Mouse (Mus musculus) hindbrain, embryonic 10.5 days (tissue): ENCODE data around the gene Crb3. TPM values are rescaled to one million over a fixed set of nuclear protein-coding genes. Genes with fewer than 3 reads are reported as not detected.

Experiments
- DNase-seq: peaks from one replicate; pipeline ENCODE4 v3.0.0-alpha.2; 2017; ENCODE audit warnings: low spot score
- H3K27ac ChIP-seq: fragments of 300-500 bp; sonication (generic); 2 replicates; pipeline ENCODE4 v1.5.1; 2016; ENCODE audit warnings: mild to moderate bottlenecking, moderate library complexity
- H3K27me3 ChIP-seq: fragments of 300-500 bp; sonication (generic); 2 replicates; pipeline ENCODE4 v1.6.1; 2016; ENCODE audit warnings: mild to moderate bottlenecking; ENCODE audit not compliant: poor library complexity, insufficient read depth, severe bottlenecking
- H3K36me3 ChIP-seq: fragments of 300-500 bp; sonication (generic); 2 replicates; pipeline ENCODE4 v1.6.1; 2016; ENCODE audit warnings: mild to moderate bottlenecking, moderate library complexity
- H3K4me1 ChIP-seq: fragments of 300-500 bp; sonication (generic); replicated peaks from 2 replicates; pipeline ENCODE4 v1.6.1; 2016; ENCODE audit warnings: mild to moderate bottlenecking
- H3K4me3 ChIP-seq: fragments of 300-500 bp; sonication (generic); 2 replicates; pipeline ENCODE4 v1.5.1; 2016; ENCODE audit warnings: mild to moderate bottlenecking, moderate library complexity
- H3K9me3 ChIP-seq: fragments of 300-500 bp; sonication (generic); 2 replicates; pipeline ENCODE4 v1.6.1; 2016; ENCODE audit warnings: mild to moderate bottlenecking, moderate library complexity
- WGBS: fragments of 180-500 bp; shearing (Covaris S2); methylation state at CpG from one replicate; pipeline ENCODE4 v1.1.7; 2016; 5-methylcytosine and 5-hydroxymethylcytosine counted together
- polyA plus RNA-seq: library from polyadenylated mRNA; unstranded; fragments of >200 nt; fragmentation: Nextera tagmentation; extraction: Ambion mirVana; gene quantifications from 2 replicates; pipeline ENCODE4 v1.2.1, GENCODE M21; 2016

Gene Crb3
- polyA plus RNA-seq, 1 experiment from 2014 or later = 5.1 TPM

DNA sequence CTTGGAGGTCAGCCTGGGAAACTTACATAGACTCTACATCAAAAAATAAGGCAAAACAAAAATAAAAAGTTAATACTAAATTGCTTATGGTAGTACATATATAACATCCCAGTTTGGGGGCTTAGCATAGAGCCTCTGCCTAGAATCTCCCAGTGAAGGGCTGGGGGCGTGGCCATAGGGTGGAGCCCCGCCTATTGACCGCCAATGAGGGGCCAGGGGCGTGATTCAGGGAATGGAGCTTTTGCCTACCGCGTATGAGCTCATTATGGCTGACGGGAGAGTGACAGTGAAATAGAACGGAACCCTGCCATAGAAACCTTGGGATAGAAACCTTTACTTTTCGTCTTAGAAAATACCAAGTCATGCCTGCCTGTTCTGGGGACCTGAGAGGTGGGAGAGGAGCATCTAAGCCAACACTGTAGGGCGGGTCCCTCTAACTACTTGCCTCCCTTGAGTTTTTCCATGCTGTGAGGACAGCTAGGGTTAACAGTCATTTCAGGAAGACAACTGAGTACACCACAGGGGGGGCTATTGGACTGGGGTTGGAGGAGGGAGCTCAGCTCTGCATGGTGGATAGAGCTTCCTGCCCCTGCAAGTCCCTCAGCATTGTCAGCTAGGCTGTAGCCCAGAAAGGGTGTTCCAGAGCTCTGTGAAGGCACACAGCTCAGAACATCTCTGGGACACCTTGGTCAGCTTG is 40.9 kb downstream of the Crb3 start:
- 9% methylated on average over 10 of the region's 10 CpGs for WGBS
- no peak overlapping the region for H3K4me3 ChIP-seq
- H3K4me1 ChIP-seq = peaks cover 29% of the 10 kb centered on the region
- no peaks in the 10 kb centered on the region for H3K36me3 ChIP-seq
- peak; percentile 17 for DNase-seq
- peaks cover 5% of the 10 kb centered on the region; the same call in 1 of the 2 replicates for H3K27me3 ChIP-seq
- H3K27ac ChIP-seq = no peak overlapping the region
- H3K9me3 ChIP-seq = no peaks in the 10 kb centered on the region

DNA sequence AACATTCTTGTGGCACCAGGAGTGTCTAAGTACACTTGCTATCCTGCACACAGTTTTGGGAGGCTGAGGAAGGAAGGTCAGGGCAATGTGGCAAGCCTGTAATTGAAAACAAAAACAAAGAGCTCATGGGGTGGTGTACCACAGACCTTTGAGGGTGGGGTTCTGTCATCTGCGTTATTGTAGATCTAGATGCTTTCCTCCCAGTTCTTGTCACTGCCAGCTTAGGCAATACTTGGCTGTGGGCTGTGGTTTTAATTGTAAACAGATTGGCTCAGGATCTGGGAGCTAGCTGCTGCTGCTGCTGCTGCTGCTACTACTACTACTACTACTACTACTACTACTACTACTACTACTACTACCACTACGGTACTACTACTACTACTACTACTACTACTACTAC is 43.4 kb downstream of the Crb3 start:
- no peaks in the 10 kb centered on the region for H3K9me3 ChIP-seq
- H3K4me1 ChIP-seq = peaks cover 41% of the 10 kb centered on the region
- 83% methylated on average over 2 of the region's 2 CpGs for WGBS
- H3K27ac ChIP-seq = no peak overlapping the region
- no peaks in the 10 kb centered on the region for H3K27me3 ChIP-seq
- no peak for DNase-seq
- no peak overlapping the region for H3K4me3 ChIP-seq
- peaks cover 2% of the 10 kb centered on the region; the same call in 1 of the 2 replicates for H3K36me3 ChIP-seq

DNA sequence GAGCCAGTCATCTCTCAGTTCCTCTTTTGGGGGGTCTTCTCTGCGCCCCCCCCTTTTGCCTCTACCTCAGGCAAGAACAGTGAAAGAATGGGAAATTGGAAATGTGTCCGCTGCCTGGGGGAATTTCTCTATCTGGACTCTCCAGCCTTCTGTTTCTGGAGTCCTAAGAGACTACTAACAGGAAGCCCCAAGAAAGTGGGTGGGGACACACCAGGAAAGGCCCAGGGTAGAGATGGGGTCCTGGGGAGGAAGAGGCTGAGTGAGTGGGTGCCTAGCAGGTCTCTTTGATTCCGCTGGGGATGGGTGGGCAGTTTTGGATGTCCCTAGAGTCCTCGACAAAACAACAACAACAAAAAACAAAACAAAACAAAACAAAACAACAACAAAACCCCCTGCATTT is 45.6 kb downstream of the Crb3 start:
- Histone ChIP-seq H3K4me1 (peaks cover 42% of the 10 kb centered on the region), H3K9me3 (no peaks in the 10 kb centered on the region), H3K27ac (peak overlapping the region; percentile 92), H3K4me3 (peak overlapping the region; percentile 82), H3K27me3 (no peaks in the 10 kb centered on the region), H3K36me3 (peaks cover 3% of the 10 kb centered on the region; the same call in 1 of the 2 replicates)
- 39% methylated on average over 4 of the region's 4 CpGs for WGBS
- no peak for DNase-seq

DNA sequence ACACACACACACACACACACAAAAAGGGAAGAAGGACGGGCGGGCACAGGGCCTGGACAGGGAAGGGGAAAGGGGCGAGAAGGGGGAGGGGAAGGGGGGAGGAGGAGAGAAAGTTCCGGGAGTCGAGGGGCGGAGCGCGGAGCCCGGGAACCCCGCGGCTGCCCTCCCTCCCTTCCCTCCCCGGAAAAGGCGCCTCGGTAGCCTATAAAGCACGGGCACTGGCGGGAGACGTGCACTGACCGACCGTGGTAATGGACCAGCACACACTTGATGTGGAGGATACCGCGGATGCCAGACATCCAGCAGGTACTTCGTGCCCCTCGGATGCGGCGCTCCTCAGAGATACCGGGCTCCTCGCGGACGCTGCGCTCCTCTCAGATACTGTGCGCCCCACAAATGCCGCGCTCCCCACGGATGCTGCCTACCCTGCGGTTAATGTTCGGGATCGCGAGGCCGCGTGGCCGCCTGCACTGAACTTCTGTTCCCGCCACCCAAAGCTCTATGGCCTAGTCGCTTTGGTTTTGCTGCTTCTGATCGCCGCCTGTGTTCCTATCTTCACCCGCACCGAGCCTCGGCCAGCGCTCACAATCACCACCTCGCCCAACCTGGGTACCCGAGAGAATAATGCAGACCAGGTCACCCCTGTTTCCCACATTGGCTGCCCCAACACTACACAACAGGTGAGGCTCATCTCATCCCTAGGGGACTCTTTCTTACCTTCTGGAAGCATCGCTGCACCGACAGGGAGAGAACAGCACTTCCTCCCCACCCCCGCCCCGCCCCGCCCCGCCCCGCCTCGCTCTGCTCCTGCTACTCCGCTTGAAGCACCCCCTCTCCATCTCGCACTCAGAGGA is 46.5 kb downstream of the Crb3 start, which contains the start of gene Tnfsf9:
Tnfsf9 (plus strand) TSS at position 145 of the 854 bp plus-strand sequence.
- Histone ChIP-seq H3K27ac (peak within 1 kb of the TSS; percentile 92), H3K27me3 (no peaks in the 10 kb centered on the region), H3K4me3 (peak within 1 kb of the TSS; percentile 82), H3K9me3 (no peaks in the 10 kb centered on the region), H3K4me1 (peaks cover 36% of the 10 kb centered on the region), H3K36me3 (peaks cover 3% of the 10 kb centered on the region; the same call in 1 of the 2 replicates)
- DNase-seq = peak; percentile 79
- whole genome bisulfite sequencing = under 1% methylated on average over 58 of the region's 61 CpGs

DNA sequence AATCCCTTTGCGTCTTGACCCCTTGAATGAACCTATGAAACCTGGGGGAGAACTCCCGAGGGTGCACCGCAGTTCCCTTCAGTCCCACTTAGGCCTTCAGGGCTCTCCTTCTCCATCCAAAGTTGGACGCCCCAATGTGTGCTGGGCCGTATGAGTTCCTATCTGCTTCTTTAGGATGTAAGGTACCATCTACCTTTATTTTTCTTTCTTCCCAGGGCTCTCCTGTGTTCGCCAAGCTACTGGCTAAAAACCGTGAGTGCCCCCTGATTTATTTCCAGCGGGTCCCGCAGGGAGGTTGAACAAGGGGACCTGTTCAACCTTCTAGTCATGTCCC is 47.1 kb downstream of the Crb3 start:
- Histone ChIP-seq H3K27ac (peak overlapping the region; percentile 92), H3K9me3 (no peaks in the 10 kb centered on the region), H3K4me1 (peaks cover 36% of the 10 kb centered on the region), H3K36me3 (peaks cover 3% of the 10 kb centered on the region; the same call in 1 of the 2 replicates), H3K4me3 (peak overlapping the region; percentile 82), H3K27me3 (no peaks in the 10 kb centered on the region)
- DNase-seq = no peak
- WGBS = 5% methylated on average over 9 of the region's 9 CpGs

DNA sequence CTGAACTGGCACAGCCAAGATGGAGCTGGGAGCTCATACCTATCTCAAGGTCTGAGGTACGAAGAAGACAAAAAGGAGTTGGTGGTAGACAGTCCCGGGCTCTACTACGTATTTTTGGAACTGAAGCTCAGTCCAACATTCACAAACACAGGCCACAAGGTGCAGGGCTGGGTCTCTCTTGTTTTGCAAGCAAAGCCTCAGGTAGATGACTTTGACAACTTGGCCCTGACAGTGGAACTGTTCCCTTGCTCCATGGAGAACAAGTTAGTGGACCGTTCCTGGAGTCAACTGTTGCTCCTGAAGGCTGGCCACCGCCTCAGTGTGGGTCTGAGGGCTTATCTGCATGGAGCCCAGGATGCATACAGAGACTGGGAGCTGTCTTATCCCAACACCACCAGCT is 48.2 kb downstream of the Crb3 start:
- 90% methylated on average over 5 of the region's 5 CpGs for WGBS

DNA sequence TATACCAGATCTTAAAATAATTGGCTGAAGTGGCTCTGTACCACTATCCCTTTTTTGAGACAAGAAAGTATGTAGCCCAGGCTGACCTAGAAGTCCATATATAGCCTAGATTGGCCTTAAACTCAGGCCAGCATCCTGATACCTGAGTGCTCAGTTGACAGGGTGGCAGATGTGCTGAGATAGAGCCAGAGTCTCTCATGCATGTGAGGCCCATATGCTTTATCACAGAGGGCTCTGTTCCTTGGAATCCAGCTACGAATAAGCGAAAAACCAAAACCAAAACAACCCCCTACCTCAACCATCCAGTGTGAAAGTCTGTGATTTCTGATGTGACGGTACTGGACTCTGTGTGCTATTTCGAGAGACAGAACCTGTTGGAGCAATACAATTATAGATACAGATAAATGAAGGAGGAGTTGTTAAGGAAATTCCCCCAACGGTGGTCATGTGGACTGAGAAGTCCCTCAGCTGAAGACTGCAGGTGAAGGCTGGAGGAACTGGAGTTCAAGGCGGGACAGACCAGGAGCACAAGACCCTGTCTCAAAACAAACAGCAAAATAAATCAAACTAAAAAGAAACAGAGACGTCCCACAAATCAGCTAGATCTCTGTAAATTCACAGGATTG is 49.2 kb downstream of the Crb3 start:
- Histone ChIP-seq H3K36me3 (peaks cover 3% of the 10 kb centered on the region; the same call in 1 of the 2 replicates), H3K27ac (no peak overlapping the region), H3K4me3 (no peak overlapping the region), H3K4me1 (peaks cover 36% of the 10 kb centered on the region), H3K27me3 (no peaks in the 10 kb centered on the region), H3K9me3 (no peaks in the 10 kb centered on the region)
- no peak for DNase-seq
- 87% methylated on average over 7 of the region's 7 CpGs for WGBS

More for the DNA sequence above, 48.2 kb downstream of the Crb3 start:
- peaks cover 3% of the 10 kb centered on the region; the same call in 1 of the 2 replicates for H3K36me3 ChIP-seq
- no peak overlapping the region for H3K27ac ChIP-seq
- no peaks in the 10 kb centered on the region for H3K9me3 ChIP-seq
- no peaks in the 10 kb centered on the region for H3K27me3 ChIP-seq
- no peak for DNase-seq
- H3K4me3 ChIP-seq = peak overlapping the region; percentile 16; the same call in 1 of the 2 replicates
- H3K4me1 ChIP-seq = peaks cover 36% of the 10 kb centered on the region

DNA sequence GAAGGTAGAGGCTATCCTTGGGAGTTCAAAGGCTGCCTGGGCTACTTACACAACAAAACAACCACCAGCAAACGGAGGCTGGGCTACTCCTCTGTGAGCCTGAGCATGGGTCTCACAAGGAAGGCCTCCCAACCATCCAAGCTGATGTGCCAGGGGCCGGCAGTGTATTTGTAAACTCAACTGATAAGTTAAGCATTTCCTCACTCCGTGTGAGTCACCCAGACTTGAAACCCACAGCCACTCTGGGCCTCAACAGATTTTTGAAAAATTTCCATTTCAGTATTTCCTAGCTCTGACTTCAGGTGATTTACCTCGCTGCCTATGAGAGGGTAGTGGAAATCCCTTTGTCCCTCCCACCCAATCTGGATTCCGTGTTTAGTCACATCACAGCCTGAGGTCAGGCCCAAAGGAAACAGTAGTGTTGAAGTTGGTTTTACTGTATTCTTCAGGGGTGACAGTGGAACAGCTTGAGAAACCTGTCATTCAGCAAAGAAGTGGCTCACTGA is 49.8 kb downstream of the Crb3 start:
- H3K36me3 ChIP-seq = peaks cover 3% of the 10 kb centered on the region; the same call in 1 of the 2 replicates
- no peak for DNase-seq
- H3K4me3 ChIP-seq = no peak overlapping the region
- no peak overlapping the region for H3K27ac ChIP-seq
- H3K4me1 ChIP-seq = peaks cover 34% of the 10 kb centered on the region
- WGBS = 56% methylated on average over 5 of the region's 5 CpGs
- no peaks in the 10 kb centered on the region for H3K27me3 ChIP-seq
- no peaks in the 10 kb centered on the region for H3K9me3 ChIP-seq

DNA sequence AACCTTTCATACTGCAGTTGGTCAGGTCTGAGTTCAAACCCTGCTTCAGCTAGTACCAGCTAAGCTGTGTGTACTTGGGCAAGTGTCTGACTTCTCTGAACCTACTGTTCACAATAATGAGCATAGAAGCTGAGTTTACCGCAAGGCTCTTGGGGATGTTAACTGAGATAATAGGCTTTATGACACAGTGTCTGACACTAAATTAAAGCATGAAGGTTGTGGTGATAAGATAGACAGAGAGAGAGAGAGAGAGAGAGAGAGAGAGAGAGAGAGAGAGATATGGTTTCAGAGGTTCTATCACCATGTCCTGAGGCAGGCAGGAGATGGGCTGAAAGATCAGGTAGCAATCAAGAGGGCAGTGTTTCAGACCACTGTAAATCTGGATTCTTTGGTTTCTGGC is 51.1 kb downstream of the Crb3 start:
- 83% methylated on average over 1 of the region's 1 CpGs for WGBS
- Histone ChIP-seq H3K9me3 (no peaks in the 10 kb centered on the region), H3K4me1 (peaks cover 24% of the 10 kb centered on the region)

DNA sequence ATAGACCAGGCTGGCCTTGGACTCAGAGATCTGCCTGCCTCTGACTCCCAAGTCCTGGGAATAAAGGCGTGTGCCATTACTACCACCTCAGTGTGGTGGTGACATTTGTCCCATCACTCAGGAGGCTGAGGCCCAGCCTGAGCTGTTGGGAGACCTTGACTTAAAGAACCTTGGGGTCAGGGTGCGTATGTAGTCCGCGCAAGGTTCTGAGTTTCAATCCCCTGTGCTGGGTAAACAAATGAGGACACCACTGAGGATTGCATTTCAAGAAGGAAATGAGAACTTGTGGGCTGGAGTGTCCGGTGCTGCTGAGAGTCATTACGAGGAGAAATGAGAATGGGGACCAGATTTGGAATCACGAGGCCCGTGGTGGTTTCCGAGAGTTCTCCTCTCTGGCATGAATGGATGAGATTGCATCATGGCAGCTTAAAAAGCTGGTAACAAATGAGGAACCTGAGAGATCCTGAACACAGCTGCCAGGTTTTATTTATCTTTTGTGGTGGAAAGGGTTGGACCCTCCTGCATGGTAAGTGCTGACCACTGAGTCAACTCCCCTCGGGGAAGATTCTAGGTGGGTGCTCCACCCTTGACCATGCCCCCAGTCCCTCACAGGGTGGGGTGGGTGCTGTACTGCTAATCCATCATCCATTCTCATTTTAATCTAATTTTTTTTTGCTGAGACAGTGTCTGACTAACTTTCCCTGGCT is 54.0 kb downstream of the Crb3 start:
- whole genome bisulfite sequencing = 91% methylated on average over 10 of the region's 10 CpGs
- Histone ChIP-seq H3K4me1 (no peaks in the 10 kb centered on the region), H3K9me3 (no peaks in the 10 kb centered on the region), H3K27me3 (no peaks in the 10 kb centered on the region), H3K4me3 (no peak overlapping the region), H3K27ac (no peak overlapping the region), H3K36me3 (no peaks in the 10 kb centered on the region)
- DNase-seq = no peak

More for the DNA sequence above, 51.1 kb downstream of the Crb3 start:
- peaks cover 3% of the 10 kb centered on the region; the same call in 1 of the 2 replicates for H3K36me3 ChIP-seq
- DNase-seq = no peak
- H3K27ac ChIP-seq = no peak overlapping the region
- H3K4me3 ChIP-seq = no peak overlapping the region
- no peaks in the 10 kb centered on the region for H3K27me3 ChIP-seq
